Mouse (Mus musculus) midbrain, embryonic 11.5 days (tissue): ENCODE data around the gene Smim4. TPM values are rescaled to one million over a fixed set of nuclear protein-coding genes. Genes with fewer than 3 reads are reported as not detected.
A peak's percentile ranks its signal among the peaks of the same experiment; 100 is the strongest.

Experiments used
- ATAC-seq: fragments of 200-750 bp; cut with Nextera tagmentation; 2 replicates; pipeline ENCODE4 v1.8.0; 2017; ENCODE audit warnings: moderate TSS enrichment, moderate library complexity; ENCODE audit not compliant: low FRiP score
- DNase-seq: peaks from one replicate; pipeline ENCODE4 v3.0.0; 2015; ENCODE audit warnings: low spot score; ENCODE audit errors: missing footprints
- H3K27ac ChIP-seq: fragments of 300-500 bp; sonication (generic); 2 replicates; pipeline ENCODE4 v1.5.1; 2014; ENCODE audit warnings: low read depth, low read length
- H3K27me3 ChIP-seq: fragments of 300-500 bp; sonication (generic); 2 replicates; pipeline ENCODE4 v1.6.1; 2014; ENCODE audit warnings: mild to moderate bottlenecking, low read length, moderate library complexity, mixed read lengths; ENCODE audit not compliant: control insufficient read depth, insufficient read depth
- H3K36me3 ChIP-seq: fragments of 300-500 bp; sonication (generic); 2 replicates; pipeline ENCODE4 v1.6.1; 2014; ENCODE audit warnings: mild to moderate bottlenecking, low read length, moderate library complexity, mixed read lengths; ENCODE audit not compliant: control insufficient read depth, insufficient read depth
- H3K4me1 ChIP-seq: fragments of 300-500 bp; sonication (generic); 2 replicates; pipeline ENCODE4 v1.6.1; 2014; ENCODE audit warnings: low read length; ENCODE audit not compliant: control insufficient read depth, insufficient read depth
- H3K4me2 ChIP-seq: fragments of 300-500 bp; sonication (generic); 2 replicates; pipeline ENCODE4 v1.6.1; 2014; ENCODE audit warnings: mild to moderate bottlenecking, moderate library complexity
- H3K4me3 ChIP-seq: fragments of 300-500 bp; sonication (generic); 2 replicates; pipeline ENCODE4 v1.5.1; 2014; ENCODE audit warnings: low read depth, low read length
- H3K9ac ChIP-seq: fragments of 300-500 bp; sonication (generic); 2 replicates; pipeline ENCODE4 v1.6.1; 2014; ENCODE audit warnings: low read length
- H3K9me3 ChIP-seq: fragments of 300-500 bp; sonication (generic); 2 replicates; pipeline ENCODE4 v1.6.1; 2016; ENCODE audit warnings: low read length; ENCODE audit not compliant: control insufficient read depth
- WGBS: fragments of 180-500 bp; shearing (Covaris S2); extraction: QIAGEN DNeasy Blood & Tissue Kit; methylation state at CpG from one replicate; pipeline ENCODE4 v1.1.7; 2014; 5-methylcytosine and 5-hydroxymethylcytosine counted together
- polyA plus RNA-seq: library from polyadenylated mRNA; unstranded; fragments of >200 nt; fragmentation: Nextera tagmentation; extraction: Ambion mirVana; gene quantifications from 2 replicates; pipeline ENCODE4 v1.2.1, GENCODE M21; 2014

Gene Smim4
- polyA plus RNA-seq, 1 experiment from 2014 or later = 56.2 TPM

- H3K4me2 ChIP-seq = peak overlapping the region; percentile 85
- H3K9me3 ChIP-seq = no peaks in the 10 kb centered on the region
- peaks cover 30% of the 10 kb centered on the region for H3K4me1 ChIP-seq
- H3K27me3 ChIP-seq = no peaks in the 10 kb centered on the region
- H3K4me3 ChIP-seq = peak overlapping the region; percentile 4; the same call in 1 of the 2 replicates
- no peaks in the 10 kb centered on the region; the same call in 1 of the 2 replicates for H3K36me3 ChIP-seq
- no peak for DNase-seq
- no peak for ATAC-seq
- peak overlapping the region; percentile 97 for H3K9ac ChIP-seq
- WGBS = 70% methylated on average over 15 of the region's 15 CpGs
- H3K27ac ChIP-seq = peak overlapping the region; percentile 90
Measured at GRCm38 (mm10) chr14:31129326-31130235, 825 bp upstream of the Smim4 start.

GRCm38 (mm10) chr14:31128101-31128825, 493 bp downstream of the Smim4 start:
- H3K27me3 ChIP-seq = no peaks in the 10 kb centered on the region
- DNase-seq = no peak
- ATAC-seq = 0 out of 2 replicates have a peak, but pooled peaks have one; percentile 0
- H3K4me1 ChIP-seq = peaks cover 29% of the 10 kb centered on the region
- peak overlapping the region; percentile 81 for H3K4me2 ChIP-seq
- H3K9ac ChIP-seq = peak overlapping the region; percentile 73
- H3K36me3 ChIP-seq = no peaks in the 10 kb centered on the region; the same call in 1 of the 2 replicates
- WGBS = 3% methylated on average over 23 of the region's 23 CpGs
- H3K9me3 ChIP-seq = no peaks in the 10 kb centered on the region
- H3K27ac ChIP-seq = peak overlapping the region; percentile 48; the same call in 1 of the 2 replicates
- H3K4me3 ChIP-seq = peak overlapping the region; percentile 64

- no peak overlapping the region for H3K27ac ChIP-seq
- H3K9me3 ChIP-seq = no peaks in the 10 kb centered on the region
- no peaks in the 10 kb centered on the region for H3K27me3 ChIP-seq
- no peak for DNase-seq
- H3K36me3 ChIP-seq = no peaks in the 10 kb centered on the region; the same call in 1 of the 2 replicates
- H3K9ac ChIP-seq = no peak overlapping the region
- WGBS = 93% methylated on average over 8 of the region's 8 CpGs
- H3K4me3 ChIP-seq = no peak overlapping the region
- H3K4me2 ChIP-seq = no peak overlapping the region
- H3K4me1 ChIP-seq = peaks cover 14% of the 10 kb centered on the region
- no peak for ATAC-seq
Measured at GRCm38 (mm10) chr14:31126826-31127225, 1.9 kb downstream of the Smim4 start.

- 79% methylated on average over 9 of the region's 9 CpGs for WGBS
- no peak overlapping the region for H3K4me2 ChIP-seq
- H3K27me3 ChIP-seq = no peaks in the 10 kb centered on the region
- DNase-seq = no peak
- no peak overlapping the region for H3K4me3 ChIP-seq
- H3K9me3 ChIP-seq = no peaks in the 10 kb centered on the region
- no peak for ATAC-seq
- no peaks in the 10 kb centered on the region; the same call in 1 of the 2 replicates for H3K36me3 ChIP-seq
- H3K9ac ChIP-seq = no peak overlapping the region
- H3K4me1 ChIP-seq = peaks cover 12% of the 10 kb centered on the region
- H3K27ac ChIP-seq = no peak overlapping the region
Measured at GRCm38 (mm10) chr14:31125106-31126075, 3.4 kb downstream of the Smim4 start.

GRCm38 (mm10) chr14:31115522-31115921, 13.2 kb downstream of the Smim4 start:
- H3K4me1 ChIP-seq = no peaks in the 10 kb centered on the region
- no peak overlapping the region for H3K4me3 ChIP-seq
- H3K36me3 ChIP-seq = peaks cover 11% of the 10 kb centered on the region
- WGBS = 79% methylated on average over 2 of the region's 2 CpGs
- no peak for ATAC-seq
- H3K27me3 ChIP-seq = no peaks in the 10 kb centered on the region
- H3K9ac ChIP-seq = no peak overlapping the region
- no peak for DNase-seq
- no peaks in the 10 kb centered on the region for H3K9me3 ChIP-seq
- H3K27ac ChIP-seq = no peak overlapping the region
- H3K4me2 ChIP-seq = no peak overlapping the region

- no peak overlapping the region for H3K9ac ChIP-seq
- H3K27me3 ChIP-seq = no peaks in the 10 kb centered on the region
- 84% methylated on average over 3 of the region's 3 CpGs for WGBS
- H3K9me3 ChIP-seq = no peaks in the 10 kb centered on the region
- H3K27ac ChIP-seq = no peak overlapping the region
- peaks cover 12% of the 10 kb centered on the region for H3K36me3 ChIP-seq
- DNase-seq (no peak), ATAC-seq (no peak)
- H3K4me3 ChIP-seq = no peak overlapping the region
- H3K4me2 ChIP-seq = no peak overlapping the region
- no peaks in the 10 kb centered on the region for H3K4me1 ChIP-seq
Measured at GRCm38 (mm10) chr14:31114011-31114410, 14.7 kb downstream of the Smim4 start.

- ATAC-seq (no peak), DNase-seq (no peak)
- H3K9ac ChIP-seq = no peak overlapping the region
- no peak overlapping the region for H3K4me3 ChIP-seq
- H3K36me3 ChIP-seq = peaks cover 13% of the 10 kb centered on the region
- H3K4me1 ChIP-seq = no peaks in the 10 kb centered on the region
- WGBS = 92% methylated on average over 5 of the region's 5 CpGs
- H3K27ac ChIP-seq = no peak overlapping the region
- H3K27me3 ChIP-seq = no peaks in the 10 kb centered on the region
- H3K9me3 ChIP-seq = no peaks in the 10 kb centered on the region
- H3K4me2 ChIP-seq = no peak overlapping the region
Measured at GRCm38 (mm10) chr14:31112187-31112586, 16.6 kb downstream of the Smim4 start.

- Histone ChIP-seq H3K4me1 (no peaks in the 10 kb centered on the region), H3K27me3 (no peaks in the 10 kb centered on the region), H3K4me3 (no peak overlapping the region), H3K27ac (no peak overlapping the region), H3K36me3 (peaks cover 17% of the 10 kb centered on the region; the same call in 1 of the 2 replicates), H3K9me3 (no peaks in the 10 kb centered on the region), H3K9ac (no peak overlapping the region), H3K4me2 (no peak overlapping the region)
- 86% methylated on average over 3 of the region's 3 CpGs for WGBS
- DNase-seq = no peak
- ATAC-seq = no peak
Measured at GRCm38 (mm10) chr14:31110613-31111012, 18.1 kb downstream of the Smim4 start.
